Mouse (Mus musculus) right cerebral cortex, adult 2 months (tissue): ENCODE results near the gene Plcd3.

Experiments
- DNase-seq, 2 experiments: peaks; one replicate each; pipeline ENCODE4 v3.0.0; 2021 to 2022; ENCODE audit warnings: low spot score in 2 of 2

The Plcd3 gene

GRCm38 (mm10) chr11:103117591-103118009 is 16.1 kb upstream of the Plcd3 start:
- peak; percentile 39 to 49 for DNase-seq

DNA sequence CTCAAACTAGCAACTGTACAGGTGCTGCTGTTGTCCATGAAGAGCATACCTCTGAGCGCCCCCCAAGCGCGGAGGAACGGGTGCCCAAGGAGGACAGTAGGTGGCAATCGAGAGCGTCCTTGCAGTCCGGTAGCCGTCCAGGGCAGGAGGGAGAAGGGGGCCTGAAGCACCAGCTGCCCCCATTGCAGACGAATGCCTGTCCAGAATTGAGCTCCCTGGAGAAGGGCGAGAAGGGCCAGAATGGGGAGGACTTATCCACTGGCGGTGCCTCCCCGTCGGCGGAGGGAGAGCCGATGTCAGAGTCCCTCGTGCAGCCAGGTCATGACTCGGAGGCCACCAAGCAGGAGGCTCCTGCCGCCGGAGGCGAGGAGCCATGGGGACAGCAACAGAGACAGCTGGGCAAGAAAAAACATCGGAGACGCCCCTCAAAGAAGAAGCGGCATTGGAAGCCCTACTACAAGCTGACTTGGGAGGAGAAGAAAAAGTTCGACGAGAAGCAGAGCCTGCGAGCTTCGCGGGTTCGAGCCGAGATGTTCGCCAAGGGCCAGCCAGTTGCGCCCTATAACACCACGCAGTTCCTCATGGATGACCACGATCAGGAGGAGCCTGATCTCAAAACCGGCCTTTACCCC is 15.6 kb upstream of the Plcd3 start:
- DNase-seq = peak; percentile 71 to 75

DNA sequence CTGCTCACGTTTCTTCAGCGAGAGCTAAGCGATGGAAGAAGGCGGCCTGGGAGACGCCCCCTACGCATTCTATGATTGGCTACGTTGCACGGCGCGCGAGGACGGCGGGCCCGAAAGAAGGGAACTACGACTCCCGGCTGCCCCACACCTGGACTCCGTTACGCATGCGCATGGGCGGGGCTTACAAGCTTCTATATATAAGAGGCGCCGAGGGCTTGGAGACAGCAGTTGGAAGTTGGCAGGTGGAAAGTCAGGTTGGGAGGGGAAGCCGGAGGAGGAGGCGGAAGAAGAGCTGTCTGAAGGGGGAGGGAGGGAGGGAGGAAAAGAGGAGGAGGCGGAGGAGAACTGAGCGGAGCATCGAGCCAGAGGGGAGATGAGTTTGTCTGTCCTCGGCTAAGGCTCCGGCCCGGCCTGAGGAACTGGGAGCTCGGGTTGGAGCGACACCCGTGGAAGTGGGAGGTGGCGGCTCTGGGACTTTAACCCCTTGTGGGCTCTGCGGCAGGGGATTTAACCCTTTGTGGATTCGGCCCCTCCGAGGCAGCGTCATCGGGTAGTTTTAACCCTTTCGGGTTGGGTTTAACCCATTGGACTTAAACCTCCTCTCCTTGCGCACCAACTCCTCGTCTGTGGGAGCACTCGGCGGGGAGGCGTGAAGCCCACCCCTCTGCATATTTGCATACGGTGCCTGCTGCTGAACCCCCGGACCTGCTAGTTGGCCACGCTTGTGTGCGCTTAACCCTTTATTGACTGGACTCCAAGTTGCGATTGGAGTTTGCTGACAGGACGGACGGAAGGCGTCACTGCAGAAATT is 14.8 kb upstream of the Plcd3 start, which contains the start of gene Hexim1:
Gene Hexim1 (plus strand): TSS at position 224 of the 811 bp plus-strand sequence.
- peak; percentile 99 to 100 for DNase-seq

GRCm38 (mm10) chr11:103115163-103116007 is 13.9 kb upstream of the Plcd3 start:
- peak; percentile 79 to 82 for DNase-seq

DNA sequence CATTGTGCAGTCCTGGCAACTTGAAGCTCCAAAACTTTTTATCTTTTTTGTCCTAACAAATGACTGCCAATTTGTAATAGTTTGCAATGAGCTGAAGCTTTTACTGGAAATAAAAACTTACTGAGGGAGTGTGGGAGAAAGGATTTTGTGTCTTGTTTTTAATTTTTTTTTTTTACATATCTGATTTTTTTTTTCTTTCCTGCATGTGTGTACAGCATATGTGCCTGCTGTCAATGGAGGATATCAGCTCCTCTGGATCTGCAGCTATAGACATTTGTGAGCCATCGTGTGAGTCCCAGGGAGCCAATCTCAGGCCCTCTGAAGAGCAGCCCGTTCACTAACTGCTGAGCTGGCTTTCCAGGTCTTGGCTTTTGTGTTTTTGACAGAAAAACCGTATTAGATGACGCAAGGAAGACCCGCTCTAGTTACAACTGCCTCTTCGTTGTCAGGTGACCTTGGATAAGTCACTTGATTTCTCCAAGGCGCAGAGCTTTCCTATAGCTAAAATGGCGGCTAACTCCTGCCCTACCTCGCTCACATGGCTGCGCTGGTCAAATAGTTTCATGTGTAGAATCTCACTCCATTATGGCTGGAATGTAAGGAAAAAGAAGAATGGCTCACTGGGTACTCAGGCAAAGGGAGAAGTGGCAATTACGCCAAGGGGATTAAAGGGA is 12.9 kb upstream of the Plcd3 start:
- DNase-seq = no peak

DNA sequence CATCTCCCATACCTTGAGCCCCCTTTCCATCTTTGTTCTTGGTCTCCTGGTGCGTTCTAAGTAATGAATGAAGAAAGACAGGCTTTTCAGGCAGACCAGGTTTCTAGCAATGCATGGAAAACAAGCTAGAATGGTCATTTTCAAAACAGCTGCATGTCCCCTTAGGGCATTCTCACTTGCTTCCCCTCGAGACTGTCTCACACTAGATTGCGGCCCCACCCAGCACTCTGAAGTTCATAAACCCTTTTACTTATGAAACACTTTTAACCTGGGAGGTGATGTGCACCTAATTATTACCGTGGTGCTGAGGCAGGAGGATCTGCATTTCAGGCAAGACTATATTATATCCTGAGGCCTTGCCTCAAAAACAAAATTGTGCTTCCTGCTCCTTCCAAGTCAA is 12.3 kb upstream of the Plcd3 start:
- no peak for DNase-seq

- DNase-seq = no peak
Measured at GRCm38 (mm10) chr11:103113005-103113404, 11.5 kb upstream of the Plcd3 start.

DNA sequence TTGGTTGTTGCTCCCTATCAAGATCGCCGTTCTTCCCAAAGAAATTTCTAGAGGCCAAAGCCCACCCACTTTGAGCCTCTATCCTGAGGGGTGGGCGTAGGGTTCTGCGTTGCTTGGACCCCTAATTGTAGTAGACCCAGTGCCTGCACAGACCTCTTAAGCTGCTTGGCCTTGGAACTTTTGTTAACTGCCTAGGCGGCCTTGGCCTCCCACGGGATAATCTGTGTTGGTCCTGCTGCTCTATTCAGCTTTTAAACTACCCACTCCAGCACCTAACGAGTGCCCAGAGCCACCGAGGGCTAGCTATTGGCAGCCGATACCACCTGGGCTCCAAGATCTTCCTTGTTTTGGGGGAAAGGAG is 11.1 kb upstream of the Plcd3 start:
- DNase-seq = no peak

GRCm38 (mm10) chr11:103111881-103112551 is 10.6 kb upstream of the Plcd3 start:
- peak in 1 of 2 experiments; percentile 24 for DNase-seq

DNA sequence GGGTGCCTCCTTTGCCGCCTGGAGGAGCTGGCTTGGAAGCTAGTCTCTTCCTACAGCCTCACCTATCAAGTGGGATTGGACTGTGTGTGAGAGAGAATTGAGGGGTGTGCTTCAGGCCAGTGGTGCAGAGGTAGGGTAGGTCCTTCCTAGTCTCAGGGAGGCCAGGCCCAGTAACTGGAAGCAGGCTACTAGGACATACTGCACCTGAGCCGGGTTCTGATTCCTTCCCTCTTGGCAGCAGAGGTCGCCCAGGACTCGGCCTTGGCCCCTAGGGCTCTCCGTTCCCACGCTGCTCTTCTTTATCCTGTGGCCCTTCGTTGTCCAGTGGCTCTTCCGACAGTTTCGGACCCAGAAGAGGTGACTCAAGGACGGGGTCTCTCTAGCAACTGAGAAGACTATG is 9.8 kb upstream of the Plcd3 start:
- DNase-seq = no peak

DNA sequence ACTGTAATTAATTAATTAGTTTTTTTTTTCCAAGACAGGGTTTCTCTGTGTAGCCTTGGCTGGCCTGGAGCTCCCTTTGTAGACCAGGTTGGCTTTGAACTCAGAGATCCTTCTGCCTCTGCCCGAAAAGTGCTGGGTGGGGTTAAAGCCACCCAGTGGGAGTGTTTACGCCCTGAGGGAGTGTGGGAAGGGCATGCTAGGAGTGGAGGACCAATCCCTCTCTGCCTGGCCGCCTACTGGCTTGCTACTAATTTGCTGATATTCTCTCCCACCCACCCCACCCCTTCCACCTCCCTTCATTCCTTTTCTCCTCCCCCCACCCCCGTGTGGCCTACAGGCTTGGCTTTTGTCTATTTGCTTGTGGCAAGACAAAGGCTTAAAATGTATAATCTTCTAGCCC is 4.9 kb upstream of the Plcd3 start:
- DNase-seq = no peak

DNA sequence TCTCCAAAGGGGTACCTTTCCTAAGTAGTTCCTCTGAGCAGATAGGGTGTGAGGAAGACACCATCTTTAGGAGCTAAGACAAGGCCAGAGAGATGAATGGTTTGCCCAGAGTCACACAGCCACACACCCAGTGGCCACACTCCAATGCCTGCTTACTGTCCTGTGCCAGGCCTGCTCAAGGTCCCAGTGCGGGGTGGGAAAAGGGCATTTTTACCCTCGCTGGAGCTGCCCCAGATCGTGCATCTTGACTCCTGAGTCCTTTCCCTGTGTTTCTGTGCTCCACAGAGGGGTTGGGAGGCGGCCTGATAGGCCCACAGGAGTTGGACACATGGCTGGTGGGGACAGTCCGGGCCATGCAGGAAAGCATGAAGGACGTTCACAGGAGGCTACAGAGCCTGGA is 4.4 kb upstream of the Plcd3 start:
- no peak for DNase-seq

GRCm38 (mm10) chr11:103105180-103105725 is 3.8 kb upstream of the Plcd3 start:
- no peak for DNase-seq

DNA sequence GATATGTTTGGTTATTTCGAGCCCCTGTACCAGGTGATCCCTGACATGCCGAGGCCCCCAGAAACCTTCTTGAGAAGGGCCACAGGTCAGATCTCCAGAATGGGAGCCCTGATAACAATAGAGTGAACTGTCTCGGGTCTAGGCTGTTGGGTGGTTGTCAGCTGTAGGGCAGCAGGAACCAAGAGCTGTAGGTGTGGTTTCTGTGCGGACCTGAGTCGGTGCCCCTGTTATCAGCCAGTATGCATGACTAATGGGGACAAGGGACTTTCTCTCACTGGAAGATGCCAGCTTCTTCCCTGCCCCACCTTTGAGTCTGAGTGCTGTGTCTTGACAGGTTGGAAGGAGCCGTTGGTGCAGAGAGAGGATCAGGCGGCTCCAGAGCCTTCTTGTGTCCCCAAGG is 3.0 kb upstream of the Plcd3 start:
- no peak for DNase-seq

DNA sequence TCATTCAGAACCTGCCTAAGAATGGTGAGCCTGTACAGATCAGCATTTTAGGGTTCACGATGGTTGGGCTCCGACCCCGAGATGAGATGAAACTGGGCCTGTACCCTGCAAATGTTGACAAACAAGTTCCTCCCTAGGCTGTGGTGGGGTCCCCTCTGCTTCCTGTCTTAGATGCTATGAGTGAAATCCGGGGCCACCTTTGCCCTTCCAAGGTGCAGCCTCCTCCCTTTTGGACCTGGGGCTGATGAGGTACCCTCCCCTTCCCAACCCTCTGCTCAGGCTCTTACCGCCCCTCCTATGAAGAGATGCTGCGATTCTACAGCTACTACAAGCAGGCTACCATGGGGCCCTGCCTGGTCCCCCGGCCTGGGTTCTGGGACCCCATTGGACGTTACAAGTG is 2.2 kb upstream of the Plcd3 start:
- no peak for DNase-seq

DNA sequence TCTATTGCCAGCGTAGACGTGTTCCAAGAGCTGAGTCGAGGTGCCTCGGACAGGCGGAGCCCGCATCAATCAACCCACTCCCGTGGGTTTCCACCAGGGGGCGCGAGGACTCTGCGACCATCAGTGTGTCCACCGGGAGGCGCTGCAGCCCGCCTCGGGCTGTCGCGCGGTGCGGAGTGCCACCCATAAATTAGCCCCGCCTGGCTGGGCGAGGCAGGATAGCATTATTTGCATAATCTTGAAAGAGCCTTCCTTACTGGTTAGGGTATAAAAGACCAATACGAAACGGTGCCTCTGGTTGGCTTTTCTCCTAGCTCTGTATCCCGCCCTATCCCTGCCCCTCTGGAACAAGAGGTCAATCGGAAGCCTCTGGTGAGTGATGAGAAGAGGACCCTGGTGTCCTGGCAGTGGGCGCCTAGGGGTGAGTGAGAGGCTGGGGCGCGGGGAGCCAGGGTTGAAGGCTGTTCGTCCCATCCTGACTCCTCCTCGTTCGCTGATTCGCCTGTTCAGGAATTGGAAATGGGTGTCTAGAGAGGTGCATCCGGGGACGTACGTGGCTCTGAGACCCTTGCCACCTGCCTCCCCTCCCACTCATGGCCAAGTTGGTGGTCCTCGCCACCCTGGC is 1.4 kb upstream of the Plcd3 start:
- DNase-seq = peak; percentile 97 to 98

- DNase-seq = peak; percentile 75 to 83
Measured at GRCm38 (mm10) chr11:103101866-103102501, 526 bp upstream of the Plcd3 start.

DNA sequence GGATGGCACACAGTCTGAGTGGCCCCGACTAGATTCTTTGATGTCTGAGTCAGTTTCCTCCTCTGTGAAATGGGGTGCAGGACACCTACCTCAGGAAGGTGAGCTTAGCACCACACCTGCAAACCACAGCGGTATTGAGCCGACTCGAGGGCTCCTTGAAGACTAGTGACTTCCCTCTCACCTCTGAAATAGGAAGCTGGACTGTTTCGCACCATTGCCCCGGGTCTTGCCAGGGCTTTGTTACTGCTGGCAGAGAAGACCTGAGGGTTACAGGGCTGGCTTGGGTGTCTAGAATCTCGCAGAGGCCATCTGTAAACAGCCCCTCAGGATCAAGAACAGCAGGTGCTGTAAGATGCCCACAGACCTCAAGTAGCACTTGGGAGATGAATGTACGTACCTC is 1.1 kb downstream of the Plcd3 start:
- no peak for DNase-seq

GRCm38 (mm10) chr11:103099352-103099940 is 2.0 kb downstream of the Plcd3 start:
- DNase-seq = no peak
